Mouse (Mus musculus): ENCODE data around the gene Mgat4b.

Mgat4b gene

DNA sequence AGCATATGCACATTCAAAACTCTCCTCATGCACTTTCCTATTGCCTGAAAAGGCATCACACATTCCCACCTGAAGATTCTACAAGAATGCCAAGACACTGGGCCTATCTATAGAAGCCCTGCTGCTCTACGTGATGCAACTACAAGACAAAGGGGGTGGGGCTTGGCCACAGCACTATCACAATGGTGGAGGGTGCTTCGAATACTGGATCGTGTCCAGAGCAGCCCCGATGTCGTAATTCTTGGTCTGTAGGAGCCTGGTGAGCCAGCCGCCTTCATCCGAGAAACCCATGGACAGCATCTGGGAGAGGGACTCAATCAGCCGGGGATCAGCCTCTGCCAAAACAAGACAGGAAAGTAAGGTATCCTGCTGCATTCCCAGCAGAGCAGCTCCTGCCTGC is 10.1 kb upstream of the Mgat4b start:
- DNase-seq (ENCODE audit: low read depth, low spot score), result no peak

DNA sequence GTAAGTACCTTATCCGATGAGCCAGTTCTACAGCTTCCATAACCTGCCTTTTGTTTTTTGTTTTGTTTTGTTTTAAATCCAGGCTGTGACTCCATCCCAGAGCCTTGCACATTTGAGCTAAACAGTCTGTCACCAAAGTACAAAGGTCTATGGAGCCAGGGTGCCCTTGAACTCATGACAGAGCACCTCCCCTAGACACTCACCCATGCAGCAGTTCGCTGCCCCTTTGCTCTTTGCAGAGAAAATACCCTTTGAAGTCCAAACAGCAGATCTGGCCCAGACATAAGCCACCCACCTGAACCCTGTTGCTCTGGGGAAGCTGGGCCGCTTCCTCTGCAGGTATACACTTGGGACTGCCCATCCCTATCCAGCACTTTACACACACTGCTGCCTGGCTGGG is 9.1 kb upstream of the Mgat4b start:
- no peak for DNase-seq (ENCODE audit: low read depth, low spot score)

DNA sequence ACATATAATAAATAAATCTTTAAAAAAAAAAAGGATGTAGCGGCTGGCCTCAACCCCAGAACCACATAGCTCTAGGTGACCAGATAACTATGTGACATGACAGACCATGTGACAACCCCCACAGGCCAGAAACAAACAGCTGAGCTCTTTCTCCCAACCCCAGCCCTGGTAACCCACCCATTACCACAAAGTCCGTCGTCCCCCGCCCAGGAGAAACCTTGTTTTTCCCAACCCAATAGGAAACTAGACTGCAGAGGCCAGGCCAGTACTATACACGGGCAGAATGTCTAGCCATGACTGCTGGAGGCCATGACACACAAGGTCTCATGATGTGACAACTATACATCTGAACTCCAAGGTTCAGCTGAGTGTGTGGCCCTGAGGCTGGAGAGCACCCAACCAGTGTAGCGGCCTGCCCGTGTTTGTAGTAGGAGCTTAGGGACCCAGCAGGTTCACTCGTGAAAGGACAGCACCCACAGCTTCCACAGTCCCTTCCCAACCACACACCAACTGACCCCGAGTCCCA is 7.3 kb upstream of the Mgat4b start:
- DNase-seq (ENCODE audit: low read depth, low spot score), result no peak

DNA sequence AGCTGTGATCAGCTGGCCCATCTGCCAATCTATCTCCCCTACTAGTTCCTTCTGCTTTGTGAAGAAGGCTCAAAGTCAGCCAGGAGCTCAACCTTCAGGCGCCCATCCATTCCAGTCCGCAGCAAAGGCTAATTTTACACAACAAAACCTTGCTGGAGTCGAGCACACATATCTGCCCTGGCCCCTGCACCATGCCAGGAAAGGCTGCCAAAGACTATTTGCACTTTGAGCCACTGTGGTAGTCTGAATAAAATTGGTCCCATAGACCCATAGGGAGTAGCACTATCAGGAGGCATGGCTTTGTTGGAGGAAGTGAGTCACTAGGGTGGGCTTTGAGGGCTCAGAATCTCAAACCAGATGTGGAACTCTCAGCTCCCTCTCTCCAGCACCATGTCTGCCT is 5.3 kb upstream of the Mgat4b start:
- no peak for DNase-seq (ENCODE audit: low read depth, low spot score)

DNA sequence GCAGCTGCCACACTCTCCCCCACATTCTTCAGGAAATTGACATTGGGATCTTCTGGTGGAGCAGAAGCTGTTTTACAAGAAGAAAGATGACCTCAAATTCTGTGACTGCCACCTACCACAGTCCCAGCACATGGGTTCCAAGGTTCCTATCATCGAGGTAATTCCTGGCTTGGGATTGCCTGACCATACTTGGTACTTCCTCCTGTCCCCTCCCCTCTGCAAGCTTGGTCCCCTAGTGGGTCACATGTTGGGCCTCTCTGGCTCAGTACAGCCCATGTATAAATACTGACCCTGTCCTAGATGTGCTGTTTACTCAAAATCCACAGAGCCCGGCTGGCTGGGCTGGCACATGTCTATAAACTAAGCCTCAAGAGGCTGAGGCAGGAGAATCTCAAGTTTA is 4.7 kb upstream of the Mgat4b start:
- no peak for DNase-seq (ENCODE audit: low read depth, low spot score)

DNA sequence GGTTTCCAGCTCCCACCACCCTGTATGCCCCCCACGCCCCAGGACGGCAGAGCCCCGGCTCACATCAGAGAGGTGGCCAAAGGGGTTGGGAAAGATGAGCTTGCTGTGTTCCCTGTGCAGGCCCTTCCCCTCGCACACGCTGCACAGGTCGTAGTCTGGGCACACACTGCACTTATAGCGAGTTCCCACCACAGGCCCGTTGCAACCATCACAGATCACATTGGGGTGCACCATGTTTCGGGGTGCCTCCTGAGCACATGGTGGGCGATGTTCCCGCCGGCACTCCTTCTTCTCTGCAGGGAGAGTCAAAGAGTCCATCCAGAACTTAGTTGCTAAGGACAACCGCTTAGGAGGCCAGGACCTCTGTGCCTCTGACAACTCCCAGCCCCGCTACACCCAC is 3.3 kb upstream of the Mgat4b start:
- no peak for DNase-seq (ENCODE audit: low read depth, low spot score)

DNA sequence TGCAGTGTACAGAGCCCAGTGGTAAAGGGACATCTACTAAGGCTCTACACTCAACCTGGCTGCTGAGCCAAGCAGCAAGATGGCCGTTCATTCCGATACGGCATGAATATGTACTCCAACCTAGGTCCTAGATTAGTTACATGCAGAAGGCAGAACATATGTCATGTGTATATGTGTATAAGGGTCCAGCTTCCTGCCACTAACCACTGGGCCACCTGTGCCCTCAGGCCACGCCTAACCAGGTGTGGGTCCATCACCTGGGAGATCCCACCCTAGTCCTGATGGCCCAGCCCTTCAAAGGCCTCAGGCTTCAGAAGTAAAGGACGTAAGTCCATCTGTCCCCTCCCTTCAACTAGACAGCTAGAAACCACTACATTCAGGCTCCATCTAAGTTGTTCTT is 2.7 kb upstream of the Mgat4b start:
- no peak for DNase-seq (ENCODE audit: low read depth, low spot score)

DNA sequence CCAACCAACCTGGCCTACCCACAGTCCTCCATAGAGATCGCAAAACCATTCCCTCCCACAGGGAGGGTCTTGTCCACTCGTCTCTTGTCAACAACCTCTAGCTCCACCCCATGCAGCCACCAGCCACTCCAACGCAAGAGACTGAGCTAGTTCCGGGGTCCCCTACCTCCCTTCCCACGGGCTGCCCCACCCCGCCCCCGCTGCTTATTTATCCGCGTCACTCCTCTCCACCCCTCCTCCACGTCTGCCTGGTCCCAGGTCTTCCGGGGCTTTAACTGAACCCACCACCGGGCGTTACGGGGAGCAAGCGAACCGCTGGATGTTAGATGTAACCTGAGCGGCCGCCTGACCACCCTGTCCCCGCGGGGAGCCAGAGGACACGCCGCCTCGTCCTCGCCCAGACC is 587 bp upstream of the Mgat4b start:
- peak; percentile 66 for DNase-seq (ENCODE audit: low read depth, low spot score)

DNA sequence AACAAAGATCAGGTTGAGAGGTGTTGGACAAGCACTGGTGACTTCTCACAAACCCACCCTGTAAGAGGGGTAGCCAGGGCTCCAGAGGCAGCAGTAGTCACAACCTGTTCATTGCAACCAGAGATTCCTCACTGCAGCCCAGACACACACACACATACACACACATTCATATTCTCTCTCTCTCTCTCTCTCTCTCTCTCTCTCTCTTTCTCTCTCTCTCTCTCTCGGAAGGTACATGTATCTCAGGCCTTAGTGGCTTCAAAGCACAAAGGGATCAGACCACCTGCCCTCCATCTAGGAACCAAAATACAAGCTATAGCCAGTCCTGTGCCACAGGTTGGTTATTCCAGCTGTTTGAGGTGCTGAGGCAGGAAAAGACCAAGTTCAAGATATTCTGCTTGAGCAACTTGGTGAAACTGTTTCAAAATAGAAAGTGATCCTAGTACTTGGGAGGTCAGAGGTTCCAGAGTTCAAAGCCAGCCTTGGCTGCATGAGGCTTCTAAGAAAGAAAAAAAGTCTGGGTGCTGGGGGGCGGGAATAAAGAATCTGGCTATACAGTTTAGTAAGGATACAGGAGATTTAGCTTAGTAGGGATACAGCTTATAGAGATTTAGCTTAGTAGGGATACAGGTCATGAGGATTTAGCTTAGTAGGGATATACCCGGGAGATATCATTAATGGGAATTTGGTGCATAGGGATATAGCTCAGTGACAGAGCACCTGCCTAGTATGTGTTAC is 801 bp downstream of the Mgat4b start:
- no peak for DNase-seq (ENCODE audit: low read depth, low spot score)

DNA sequence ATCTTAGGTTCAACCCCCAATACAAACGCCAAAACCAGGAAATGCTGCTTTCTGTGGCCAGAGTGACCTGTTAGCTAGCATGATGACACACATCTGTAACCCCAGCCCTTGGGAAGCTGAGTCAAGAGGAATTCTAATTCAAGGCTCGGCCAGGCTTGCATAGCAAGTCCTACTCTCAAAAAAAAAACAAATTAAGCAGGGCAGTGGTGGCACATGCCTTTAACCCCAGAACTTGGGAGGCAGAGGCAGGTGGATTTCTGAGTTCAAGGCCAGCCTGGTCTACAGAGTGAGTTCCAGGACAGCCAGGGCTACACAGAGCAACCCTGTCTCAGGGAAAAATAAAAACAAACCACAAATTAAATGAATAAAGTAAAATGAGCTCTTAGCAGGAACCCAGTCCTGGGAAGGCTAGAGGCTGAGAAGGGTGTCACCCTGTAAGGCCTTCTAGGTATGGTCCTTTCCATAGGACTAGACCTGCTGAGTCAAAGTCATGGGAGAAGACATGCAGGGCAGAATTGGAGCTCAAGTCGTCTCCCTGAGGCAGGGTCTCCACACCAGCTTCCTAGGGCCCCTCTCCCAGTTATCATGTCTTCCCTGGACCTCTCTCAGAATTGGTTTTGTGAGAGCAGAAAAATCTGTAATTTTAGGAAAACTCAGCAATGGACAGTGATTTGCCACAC is 1.5 kb downstream of the Mgat4b start:
- no peak for DNase-seq (ENCODE audit: low read depth, low spot score)

DNA sequence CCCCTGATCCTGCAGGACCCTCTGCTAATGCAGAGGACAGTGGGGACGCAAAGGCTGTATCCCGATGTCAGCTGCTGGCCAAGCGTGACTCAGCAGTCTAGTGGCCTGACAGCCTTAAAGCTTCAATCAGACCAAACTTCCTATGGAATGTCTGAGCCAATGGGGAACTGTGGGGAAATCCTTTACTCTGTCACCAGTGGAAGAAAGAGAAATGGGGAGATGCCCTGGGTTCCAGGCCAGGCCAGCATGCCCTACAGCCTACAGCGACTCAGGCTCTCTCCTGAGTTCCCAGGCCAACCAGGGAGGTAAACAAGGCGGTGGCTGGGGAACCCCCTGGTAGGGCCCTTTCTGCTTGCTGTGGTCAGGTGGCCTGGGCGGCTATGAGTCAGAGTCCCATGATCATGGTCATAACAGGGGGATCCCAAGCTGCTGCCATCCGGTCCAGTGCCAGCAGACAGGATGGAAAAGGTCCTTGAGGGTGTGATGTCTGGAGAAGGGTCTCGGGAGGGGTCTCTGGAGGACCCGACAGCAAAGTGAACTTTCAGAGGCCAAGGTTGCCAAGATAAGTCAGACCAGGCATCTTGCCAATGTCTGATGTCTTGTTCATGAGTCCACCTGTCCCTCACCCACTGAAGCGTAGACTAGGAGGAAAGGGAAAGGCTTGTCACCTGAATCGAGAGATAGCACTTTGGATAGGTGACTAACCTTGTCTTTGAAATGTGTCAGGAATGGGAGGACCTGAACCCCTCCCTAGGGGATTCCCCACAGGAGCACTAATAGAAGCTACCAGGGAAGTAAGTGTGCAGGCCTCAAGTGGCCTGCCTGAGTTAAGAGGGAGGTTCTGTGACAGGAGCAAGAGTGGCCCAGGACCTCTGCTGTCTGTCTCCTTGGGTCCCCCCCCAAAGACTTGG is 2.4 kb downstream of the Mgat4b start:
- DNase-seq (ENCODE audit: low read depth, low spot score), result no peak

DNA sequence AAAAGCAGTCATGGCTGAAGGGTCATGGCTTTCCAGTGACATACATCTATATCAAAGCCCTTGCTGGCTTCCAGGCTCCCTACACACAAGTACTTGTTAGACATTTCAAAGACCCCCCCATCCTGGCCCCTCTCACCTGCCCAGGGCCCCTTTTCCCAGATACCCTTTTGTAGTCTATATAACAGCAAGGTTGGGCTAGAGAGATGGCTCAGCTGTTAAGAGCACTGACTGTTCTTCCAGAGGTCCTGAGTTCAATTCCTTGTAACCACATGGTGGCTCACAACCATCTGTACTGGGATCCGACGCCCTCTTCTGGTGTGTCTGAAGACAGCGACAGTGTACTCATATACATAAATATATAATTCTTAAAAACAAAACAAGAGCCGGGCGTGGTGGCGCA is 3.9 kb downstream of the Mgat4b start:
- DNase-seq (ENCODE audit: low read depth, low spot score), result no peak

DNA sequence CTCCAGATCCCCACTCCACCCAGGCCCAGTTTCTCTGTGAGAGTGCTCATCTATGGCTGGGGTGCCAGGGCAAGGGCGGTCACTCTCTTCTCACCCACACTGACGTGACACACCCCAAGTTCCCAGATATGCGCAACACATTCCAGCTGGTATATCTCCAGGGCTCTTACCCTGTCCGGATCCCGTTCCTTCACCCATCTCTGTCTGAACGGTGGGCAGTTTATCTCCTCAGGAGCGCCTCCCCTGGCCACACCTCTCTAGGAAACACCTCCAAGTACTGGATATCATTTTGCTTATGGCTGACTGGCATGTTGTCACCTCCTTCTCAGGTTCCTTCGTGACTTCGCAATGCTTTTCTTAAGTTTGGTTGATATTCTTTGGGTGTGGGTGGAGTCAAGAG is 4.9 kb downstream of the Mgat4b start:
- no peak for DNase-seq (ENCODE audit: low read depth, low spot score)

DNA sequence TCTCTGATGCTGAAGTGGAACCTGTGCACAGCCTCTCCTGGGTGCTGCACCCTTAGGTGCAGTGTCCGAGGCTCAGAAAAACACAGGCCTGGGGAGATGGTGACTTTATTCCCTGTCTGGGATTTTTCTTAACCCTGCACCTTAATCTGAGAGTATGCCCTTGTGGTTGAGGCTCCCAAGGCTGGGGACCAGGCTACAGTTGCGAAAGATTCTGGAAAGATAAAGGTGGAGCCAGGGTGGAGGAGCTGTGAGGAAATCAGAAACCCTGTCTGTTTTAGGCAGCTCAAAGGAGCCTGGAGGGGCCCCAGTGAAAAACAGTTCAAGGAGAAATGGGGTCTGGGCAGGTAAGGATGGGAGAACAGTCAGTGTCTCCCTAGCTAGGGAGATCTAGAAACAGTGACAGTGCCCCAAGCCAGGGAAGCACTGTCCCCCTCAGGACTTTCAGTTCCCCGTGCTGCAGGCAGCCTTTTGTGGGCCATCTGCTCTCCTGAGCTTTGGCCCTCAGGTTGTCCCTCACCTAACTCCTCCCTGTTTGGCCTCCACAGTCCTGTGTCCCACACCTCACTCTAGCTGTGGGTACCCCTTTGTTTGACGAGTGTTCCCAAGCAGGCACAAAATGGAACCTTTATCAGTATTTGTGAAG is 6.2 kb downstream of the Mgat4b start:
- DNase-seq (ENCODE audit: low read depth, low spot score), result no peak

DNA sequence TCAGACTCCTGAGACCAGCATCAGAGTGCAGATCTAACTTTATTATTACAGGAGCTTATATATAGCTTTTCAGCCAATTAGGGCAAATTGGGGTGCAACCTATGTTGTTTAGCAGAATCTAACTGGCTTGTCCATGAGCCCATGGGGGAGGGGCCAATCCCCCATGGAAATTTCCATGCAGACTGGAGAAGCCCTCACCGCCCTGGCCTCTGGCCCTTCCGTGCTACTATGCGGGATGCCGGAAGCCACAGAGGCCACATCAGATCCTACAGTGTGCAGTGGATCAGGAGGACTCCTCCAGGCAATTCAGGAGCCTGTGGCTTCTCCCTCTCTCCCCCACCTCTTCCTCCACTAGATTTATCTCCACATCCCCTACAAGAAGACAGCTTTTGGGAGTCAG is 7.1 kb downstream of the Mgat4b start:
- DNase-seq (ENCODE audit: low read depth, low spot score), result no peak

DNA sequence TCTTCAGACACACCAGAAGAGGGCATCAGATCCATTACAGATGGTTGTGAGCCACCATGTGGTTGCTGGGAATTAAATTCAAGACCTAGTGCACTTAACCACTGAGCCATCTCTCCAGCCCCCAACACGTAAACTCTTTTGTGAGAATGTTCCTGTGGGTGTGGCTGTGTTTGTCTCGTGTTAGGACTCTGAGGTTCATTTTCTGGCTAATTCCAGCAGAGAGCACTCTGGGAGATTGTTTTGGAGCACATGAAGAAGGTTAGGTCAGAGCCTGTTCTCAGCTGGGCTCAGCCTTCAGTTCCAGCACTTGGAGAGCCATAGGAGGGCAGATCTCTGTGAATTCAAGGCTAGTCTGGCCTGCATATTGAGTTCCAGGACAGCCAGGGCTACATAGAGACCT is 9.1 kb downstream of the Mgat4b start:
- DNase-seq (ENCODE audit: low read depth, low spot score), result no peak

DNA sequence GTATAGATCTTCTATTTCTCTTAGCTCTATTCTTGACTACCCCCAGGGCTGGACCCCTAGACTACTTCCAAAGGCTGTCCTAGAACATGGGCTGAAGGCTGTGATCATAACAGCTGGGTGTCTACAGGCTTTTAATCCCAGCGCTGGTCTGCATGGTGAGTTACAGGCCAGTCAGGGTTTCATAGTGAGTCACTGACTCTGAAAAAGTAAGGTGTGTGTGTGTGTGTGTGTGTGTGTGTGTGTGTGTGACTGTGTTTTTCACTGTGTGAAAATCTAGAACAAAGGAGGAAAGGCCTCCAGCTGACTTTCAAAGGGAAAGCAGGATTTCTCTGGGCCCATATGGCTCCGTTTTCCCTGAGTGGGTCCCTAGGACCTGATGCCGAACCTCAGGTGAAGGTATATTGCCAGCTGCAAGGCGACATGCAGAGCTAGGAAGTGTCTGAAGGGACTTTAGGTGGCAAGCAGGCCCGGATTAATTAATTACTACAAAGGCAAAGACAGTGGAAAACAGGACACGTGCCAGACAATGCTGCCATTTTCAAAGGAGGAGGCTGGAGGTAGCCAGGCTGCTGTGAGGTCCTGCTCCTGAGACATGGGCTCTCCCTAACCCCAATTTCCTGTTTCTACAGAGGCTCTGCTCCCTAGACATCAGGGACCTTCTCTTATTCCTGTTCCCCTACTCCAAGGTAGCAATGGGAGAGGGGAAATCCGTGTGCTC is 12.0 kb downstream of the Mgat4b start:
- no peak for DNase-seq (ENCODE audit: low read depth, low spot score)

DNA sequence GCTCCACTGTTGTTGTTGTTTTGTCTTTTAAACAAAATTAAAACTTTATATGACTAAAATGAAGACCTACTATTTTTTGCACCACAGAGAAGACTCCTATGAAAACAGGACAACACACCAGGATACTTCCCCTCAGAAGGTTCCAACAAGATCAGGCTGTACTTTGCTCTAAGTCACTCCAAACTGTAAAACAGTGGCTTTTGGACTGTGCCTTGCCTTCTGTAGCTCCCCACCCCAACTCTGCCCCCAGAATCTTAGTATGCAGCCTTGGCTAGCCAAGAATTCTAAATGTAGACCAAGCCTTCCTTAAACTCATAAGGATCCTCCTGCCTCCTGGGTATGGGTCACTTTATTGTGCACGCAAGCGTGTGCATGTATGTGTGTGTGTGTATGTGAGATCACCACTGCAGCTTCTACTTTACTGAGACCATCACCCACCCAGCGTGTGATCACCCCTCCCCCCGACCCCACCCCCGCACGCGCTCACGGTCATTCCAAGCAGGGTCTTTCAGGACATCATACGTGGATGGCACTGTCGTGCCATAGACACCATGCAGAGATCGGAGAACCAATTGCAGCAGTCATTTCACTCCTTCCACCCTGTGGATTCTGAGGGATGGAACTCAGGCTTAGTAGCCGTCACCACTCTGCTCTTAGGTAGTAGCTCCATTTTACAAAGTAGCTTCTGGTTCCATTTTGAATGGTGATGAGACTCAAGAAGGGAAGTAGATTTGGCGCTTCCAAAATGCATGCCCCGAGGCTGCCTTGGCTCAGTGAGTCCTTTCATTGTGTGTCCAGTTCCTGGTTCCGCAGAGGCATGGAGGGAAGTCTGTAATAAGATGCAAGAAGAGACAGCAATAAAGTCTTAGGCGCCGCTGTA is 13.3 kb downstream of the Mgat4b start:
- no peak for DNase-seq (ENCODE audit: low read depth, low spot score)

DNA sequence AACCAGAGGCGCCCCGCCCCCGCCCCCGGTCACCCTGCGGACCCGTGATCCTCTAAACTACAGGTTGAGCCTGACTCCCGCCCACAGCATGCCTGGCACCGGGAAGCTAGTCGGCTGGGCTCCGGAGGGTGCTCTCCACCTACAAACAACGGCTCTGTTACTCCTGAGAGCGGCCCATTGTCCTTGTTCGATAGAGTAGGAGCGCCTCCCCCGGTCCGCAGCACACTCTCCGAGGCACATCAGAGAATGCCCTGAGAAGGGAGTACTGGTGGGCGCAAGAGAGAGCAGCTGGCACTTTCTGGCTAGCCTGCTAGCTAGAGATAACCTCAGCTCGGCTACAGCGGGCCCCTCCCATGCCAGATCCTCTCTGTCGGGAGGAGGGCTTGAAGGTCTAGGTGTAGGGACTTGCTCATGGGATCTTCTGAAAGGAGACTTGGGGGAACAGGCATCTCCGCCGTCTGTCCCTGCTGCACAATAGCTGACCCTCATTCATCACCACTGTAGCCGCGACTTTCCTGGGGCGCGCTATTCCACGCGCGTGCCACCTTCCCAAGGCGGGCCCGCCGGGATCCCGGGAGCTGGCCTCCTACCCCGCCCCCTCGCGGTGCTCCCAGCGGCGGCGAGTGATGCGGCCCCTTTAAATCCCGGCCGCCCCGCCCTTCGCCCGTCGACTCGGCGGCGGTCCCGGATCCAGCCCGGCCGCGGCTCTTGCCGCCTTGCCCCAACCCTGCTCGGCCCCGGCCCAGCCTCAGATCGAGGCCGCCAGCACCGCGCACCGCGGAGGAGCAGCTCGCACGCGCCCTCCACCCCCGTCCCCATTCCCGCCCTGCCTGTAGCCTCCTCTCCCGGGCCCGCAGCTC is 14.2 kb downstream of the Mgat4b start:
- DNase-seq (ENCODE audit: low read depth, low spot score), result no peak
